Mouse (Mus musculus): ENCODE measurements at regions not wholly inside any gene's neighbourhood (a gene's known extent, or its start where the extent isn't known, plus 50 kb on each side); places are given as distances from the start of the nearest gene placed in this dataset.

- WGBS: 58% methylated on average over 2 of the region's 2 CpGs
These were observed 56.0 kb upstream of the Bmp2k start for GRCm38 (mm10) chr5:96941518-96941917.

More at GRCm38 (mm10) chr5:96941518-96941917, 56.0 kb upstream of the Bmp2k start:
- no peaks in the 10 kb centered on the region for H3K4me1 ChIP-seq (ENCODE audit: control insufficient read depth, insufficient read depth, low read length)
- H3K4me3 ChIP-seq (ENCODE audit: low read depth, low read length): no peak overlapping the region
- H3K9ac ChIP-seq (replicated peaks; ENCODE audit: low read depth, low read length): no peak overlapping the region
- peak; percentile 84 for ATAC-seq (ENCODE audit: low read depth)
- no peak overlapping the region for H3K27ac ChIP-seq (ENCODE audit: low read depth, low read length)
- no peaks in the 10 kb centered on the region for H3K27me3 ChIP-seq (ENCODE audit: control insufficient read depth, insufficient read depth, low read length)
- H3K9me3 ChIP-seq (ENCODE audit: control insufficient read depth, low read length): no peaks in the 10 kb centered on the region
- no peak overlapping the region for H3K4me2 ChIP-seq (ENCODE audit: low read depth, low read length)
- H3K36me3 ChIP-seq (ENCODE audit: control insufficient read depth, insufficient read depth, low read length): no peaks in the 10 kb centered on the region

Measured in neural tube, embryonic 14.5 days (tissue).